Mouse (Mus musculus): ENCODE data around the gene Eml1. TPM values are rescaled to one million over a fixed set of nuclear protein-coding genes. Genes with fewer than 3 reads are reported as not detected.
"Not testable (repeated sequence)": the region's sequence is repeated elsewhere in the genome, so short reads cannot be mapped to it uniquely, and the experiment has no call there.

Gene Eml1
- total RNA-seq, 2 experiments from 2014 or later: 93.3 to 99.0 TPM

- intact Hi-C loops (cut with DNase I): no loop called here
Measured at GRCm38 (mm10) chr12:108452151-108452874, 81.6 kb downstream of the Eml1 start.

GRCm38 (mm10) chr12:108453561-108454044 is 82.8 kb downstream of the Eml1 start:
- intact Hi-C loops (cut with DNase I): no loop called here
- no peak for DNase-seq

More at GRCm38 (mm10) chr12:108452151-108452874, 81.6 kb downstream of the Eml1 start:
- DNase-seq: no peak

GRCm38 (mm10) chr12:108455004-108455403 is 84.2 kb downstream of the Eml1 start:
- DNase-seq: peak; percentile 60
- intact Hi-C loops (cut with DNase I): no loop called here

GRCm38 (mm10) chr12:108472898-108473297 is 102.1 kb downstream of the Eml1 start:
- DNase-seq: no peak
- intact Hi-C loops (cut with DNase I): no loop called here

- intact Hi-C loops (cut with DNase I): no loop called here
- DNase-seq: no peak
Measured at GRCm38 (mm10) chr12:108474440-108474839, 103.7 kb downstream of the Eml1 start.

- DNase-seq: no peak
- intact Hi-C loops (cut with DNase I): no loop called here
Measured at GRCm38 (mm10) chr12:108478714-108479113, 108.0 kb downstream of the Eml1 start.

- intact Hi-C loops (cut with DNase I): loop anchor here (10.0 kb wide), 1 partner anchor 56 kb away; no protein-coding TSS in a partner anchor
- DNase-seq: no peak
Measured at GRCm38 (mm10) chr12:108480704-108481365, 110.1 kb downstream of the Eml1 start.

GRCm38 (mm10) chr12:108489076-108489475 is 118.3 kb downstream of the Eml1 start:
- intact Hi-C loops (cut with DNase I): loop anchor here (10.0 kb wide), 1 partner anchor 64 kb away; no protein-coding TSS in a partner anchor

GRCm38 (mm10) chr12:108489741-108490140 is 119.0 kb downstream of the Eml1 start:
- DNase-seq: no peak
- intact Hi-C loops (cut with DNase I): loop anchor here (5.0 to 10.0 kb wide), 3 partner anchors 65 to 157 kb away; partner anchors contain the start of gene Cyp46a1

More at GRCm38 (mm10) chr12:108489076-108489475, 118.3 kb downstream of the Eml1 start:
- DNase-seq: no peak

GRCm38 (mm10) chr12:108490336-108490735 is 119.6 kb downstream of the Eml1 start:
- intact Hi-C loops (cut with DNase I): loop anchor here (5.0 kb wide), 2 partner anchors 128 to 158 kb away; partner anchors contain the start of gene Cyp46a1

GRCm38 (mm10) chr12:108490954-108491353 is 120.2 kb downstream of the Eml1 start:
- intact Hi-C loops (cut with DNase I): loop anchor here (5.0 kb wide), 2 partner anchors 129 to 159 kb away; partner anchors contain the start of gene Cyp46a1
- DNase-seq: peak; percentile 80

More at GRCm38 (mm10) chr12:108490336-108490735, 119.6 kb downstream of the Eml1 start:
- no peak for DNase-seq

GRCm38 (mm10) chr12:108494011-108494541 is 123.3 kb downstream of the Eml1 start:
- intact Hi-C loops (cut with DNase I): loop anchor here (5.0 kb wide), 2 partner anchors 132 to 162 kb away; partner anchors contain the start of gene Cyp46a1
- DNase-seq: peak; percentile 39

- DNase-seq: no peak
- intact Hi-C loops (cut with DNase I): no loop called here
Measured at GRCm38 (mm10) chr12:108495455-108496235, 124.9 kb downstream of the Eml1 start.

GRCm38 (mm10) chr12:108503064-108503463 is 132.3 kb downstream of the Eml1 start:
- intact Hi-C loops (cut with DNase I): loop anchor here (10.0 kb wide), 1 partner anchor 298 kb away; no protein-coding TSS in a partner anchor
- no peak for DNase-seq

GRCm38 (mm10) chr12:108503582-108503981 is 132.8 kb downstream of the Eml1 start:
- DNase-seq: no peak
- intact Hi-C loops (cut with DNase I): loop anchor here (10.0 kb wide), 1 partner anchor 299 kb away; no protein-coding TSS in a partner anchor

GRCm38 (mm10) chr12:108505846-108506245 is 135.1 kb downstream of the Eml1 start:
- no peak for DNase-seq
- intact Hi-C loops (cut with DNase I): loop anchor here (10.0 kb wide), 1 partner anchor 301 kb away; no protein-coding TSS in a partner anchor

- intact Hi-C loops (cut with DNase I): loop anchor here (10.0 kb wide), 1 partner anchor 302 kb away; no protein-coding TSS in a partner anchor
Measured at GRCm38 (mm10) chr12:108507046-108507445, 136.3 kb downstream of the Eml1 start.

GRCm38 (mm10) chr12:108510571-108510970 is 139.8 kb downstream of the Eml1 start:
- no peak for DNase-seq
- intact Hi-C loops (cut with DNase I): no loop called here

More at GRCm38 (mm10) chr12:108507046-108507445, 136.3 kb downstream of the Eml1 start:
- DNase-seq: not testable (repeated sequence)

- DNase-seq: no peak
Measured at GRCm38 (mm10) chr12:108511009-108511408, 140.3 kb downstream of the Eml1 start.

GRCm38 (mm10) chr12:108515464-108515863 is 144.7 kb downstream of the Eml1 start:
- intact Hi-C loops (cut with DNase I): no loop called here
- no peak for DNase-seq

More at GRCm38 (mm10) chr12:108511009-108511408, 140.3 kb downstream of the Eml1 start:
- intact Hi-C loops (cut with DNase I): no loop called here
